Mouse (Mus musculus) lung, embryonic 14.5 days (tissue): ENCODE data around the gene Mapre3. TPM values are rescaled to one million over a fixed set of nuclear protein-coding genes. Genes with fewer than 3 reads are reported as not detected.
"Not testable (repeated sequence)": the region's sequence is repeated elsewhere in the genome, so short reads cannot be mapped to it uniquely, and the experiment has no call there.

Source experiments
- ATAC-seq: fragments of 200-750 bp; cut with Nextera tagmentation; 2 replicates; pipeline ENCODE4 v1.8.0; 2017; ENCODE audit warnings: mild to moderate bottlenecking, moderate TSS enrichment, moderate library complexity; ENCODE audit not compliant: insufficient read depth
- DNase-seq: peaks from one replicate; pipeline ENCODE4 v3.0.0-alpha.2; 2015
- H3K27ac ChIP-seq: fragments of 300-500 bp; sonication (generic); 2 replicates; pipeline ENCODE4 v1.5.1; 2014; ENCODE audit warnings: low read depth, mild to moderate bottlenecking, moderate library complexity
- H3K27me3 ChIP-seq: fragments of 300-500 bp; sonication (generic); 2 replicates; pipeline ENCODE4 v1.6.1; 2014; ENCODE audit warnings: low read length, control low read depth; ENCODE audit not compliant: insufficient read depth
- H3K36me3 ChIP-seq: fragments of 300-500 bp; sonication (generic); 2 replicates; pipeline ENCODE4 v1.6.1; 2014; ENCODE audit warnings: control low read depth; ENCODE audit not compliant: insufficient read depth
- H3K4me1 ChIP-seq: fragments of 300-500 bp; sonication (generic); 2 replicates; pipeline ENCODE4 v1.6.1; 2014; ENCODE audit warnings: antibody characterized with exemption, control low read depth; ENCODE audit not compliant: insufficient read depth
- H3K4me2 ChIP-seq: fragments of 300-500 bp; sonication (generic); 2 replicates; pipeline ENCODE4 v1.6.1; 2014; ENCODE audit warnings: mild to moderate bottlenecking
- H3K4me3 ChIP-seq: fragments of 300-500 bp; sonication (generic); 2 replicates; pipeline ENCODE4 v1.5.1; 2014; ENCODE audit warnings: low read depth, low read length
- H3K9ac ChIP-seq: fragments of 300-500 bp; sonication (generic); 2 replicates; pipeline ENCODE4 v1.6.1; 2014
- H3K9me3 ChIP-seq: fragments of 300-500 bp; sonication (generic); 2 replicates; pipeline ENCODE4 v1.6.1; 2016; ENCODE audit warnings: low read depth, low read length, control low read depth
- CTCF ChIP-seq: IDR thresholded peaks from 2 replicates; pipeline ENCODE4 v1.5.1; 2016; ENCODE audit warnings: antibody characterized with exemption, low read depth
- WGBS: fragments of 180-500 bp; shearing (Covaris S2); extraction: QIAGEN DNeasy Blood & Tissue Kit; methylation state at CpG from one replicate; pipeline ENCODE4 v1.1.7; 2014; 5-methylcytosine and 5-hydroxymethylcytosine counted together
- polyA plus RNA-seq: library from polyadenylated mRNA; unstranded; fragments of >200 nt; fragmentation: Nextera tagmentation; extraction: Ambion mirVana; gene quantifications from 2 replicates; pipeline ENCODE4 v1.2.1, GENCODE M21; 2014

The Mapre3 gene
- polyA plus RNA-seq, 1 experiment from 2014 or later: 17.9 TPM

GRCm38 (mm10) chr5:30878616-30879015, 64.2 kb downstream of the Mapre3 start:
- ATAC-seq: no peak
- Histone ChIP-seq H3K27ac (no peak overlapping the region), H3K36me3 (peaks cover 46% of the 10 kb centered on the region), H3K4me3 (no peak overlapping the region), H3K9me3 (no peaks in the 10 kb centered on the region), H3K9ac (no peak overlapping the region), H3K4me1 (no peaks in the 10 kb centered on the region), H3K4me2 (no peak overlapping the region), H3K27me3 (no peaks in the 10 kb centered on the region)
- 22% methylated on average over 6 of the region's 6 CpGs for WGBS
- peak; percentile 32 for DNase-seq
- TF ChIP-seq CTCF: no peak

GRCm38 (mm10) chr5:30879347-30879943, 65.0 kb downstream of the Mapre3 start:
- Histone ChIP-seq H3K36me3 (peaks cover 37% of the 10 kb centered on the region), H3K9me3 (no peaks in the 10 kb centered on the region), H3K4me2 (no peak overlapping the region), H3K27ac (no peak overlapping the region), H3K27me3 (no peaks in the 10 kb centered on the region), H3K9ac (no peak overlapping the region), H3K4me3 (no peak overlapping the region), H3K4me1 (no peaks in the 10 kb centered on the region)
- ATAC-seq (no peak), DNase-seq (peak; percentile 21)
- WGBS: 62% methylated on average over 5 of the region's 5 CpGs
- TF ChIP-seq CTCF: no peak; the same call in 1 of the 2 replicates

- not testable (repeated sequence) for H3K9ac ChIP-seq, H3K9me3 ChIP-seq, H3K27me3 ChIP-seq, ATAC-seq, H3K4me1 ChIP-seq, H3K27ac ChIP-seq, DNase-seq, H3K4me2 ChIP-seq, H3K4me3 ChIP-seq
- H3K36me3 ChIP-seq: peaks cover 13% of the 10 kb centered on the region
- 81% methylated on average over 4 of the region's 4 CpGs for WGBS
These were observed 67.4 kb downstream of the Mapre3 start for GRCm38 (mm10) chr5:30881839-30882238.

GRCm38 (mm10) chr5:30886209-30886608, 71.8 kb downstream of the Mapre3 start:
- no peak for ATAC-seq
- Histone ChIP-seq H3K4me2 (peak overlapping the region; percentile 75), H3K9ac (no peak overlapping the region), H3K27ac (no peak overlapping the region), H3K4me1 (peaks cover 9% of the 10 kb centered on the region; the same call in 1 of the 2 replicates), H3K36me3 (peaks cover 7% of the 10 kb centered on the region), H3K27me3 (no peaks in the 10 kb centered on the region), H3K4me3 (no peak overlapping the region), H3K9me3 (no peaks in the 10 kb centered on the region)
- DNase-seq: no peak
- TF ChIP-seq CTCF: no peak
- 35% methylated on average over 4 of the region's 4 CpGs for WGBS

- H3K4me1 ChIP-seq: peaks cover 9% of the 10 kb centered on the region; the same call in 1 of the 2 replicates
- no peak for ATAC-seq
- no peak for TF ChIP-seq CTCF
- WGBS: 19% methylated on average over 5 of the region's 5 CpGs
- H3K4me2 ChIP-seq: peak overlapping the region; percentile 75
- peak overlapping the region; percentile 71 for H3K9ac ChIP-seq
- H3K27me3 ChIP-seq: no peaks in the 10 kb centered on the region
- H3K4me3 ChIP-seq: peak overlapping the region; percentile 74
- H3K27ac ChIP-seq: peak overlapping the region; percentile 98
- H3K36me3 ChIP-seq: peaks cover 13% of the 10 kb centered on the region
- H3K9me3 ChIP-seq: no peaks in the 10 kb centered on the region
- DNase-seq: peak; percentile 30
These were observed 72.3 kb downstream of the Mapre3 start for GRCm38 (mm10) chr5:30886731-30887130.

GRCm38 (mm10) chr5:30887331-30887761, 72.9 kb downstream of the Mapre3 start:
- no peaks in the 10 kb centered on the region for H3K9me3 ChIP-seq
- H3K27ac ChIP-seq: peak overlapping the region; percentile 98
- peak overlapping the region; percentile 71 for H3K9ac ChIP-seq
- H3K4me3 ChIP-seq: peak overlapping the region; percentile 74
- ATAC-seq (peak; percentile 45), DNase-seq (peak; percentile 83)
- H3K4me1 ChIP-seq: peaks cover 9% of the 10 kb centered on the region; the same call in 1 of the 2 replicates
- TF ChIP-seq CTCF: no peak
- under 1% methylated on average over 19 of the region's 19 CpGs for WGBS
- peaks cover 19% of the 10 kb centered on the region for H3K36me3 ChIP-seq
- peak overlapping the region; percentile 75 for H3K4me2 ChIP-seq
- no peaks in the 10 kb centered on the region for H3K27me3 ChIP-seq

- no peak for TF ChIP-seq CTCF
- under 1% methylated on average over 28 of the region's 28 CpGs for WGBS
- peak overlapping the region; percentile 75 for H3K4me2 ChIP-seq
- ATAC-seq (peak; percentile 90), DNase-seq (peak; percentile 100)
- H3K9ac ChIP-seq: peak overlapping the region; percentile 71
- H3K27ac ChIP-seq: peak overlapping the region; percentile 98
- H3K4me3 ChIP-seq: peak overlapping the region; percentile 74
- no peaks in the 10 kb centered on the region for H3K9me3 ChIP-seq
- peaks cover 24% of the 10 kb centered on the region for H3K36me3 ChIP-seq
- H3K4me1 ChIP-seq: peaks cover 9% of the 10 kb centered on the region; the same call in 1 of the 2 replicates
- no peaks in the 10 kb centered on the region for H3K27me3 ChIP-seq
These were observed 73.5 kb downstream of the Mapre3 start for GRCm38 (mm10) chr5:30887858-30888336.
